Mouse (Mus musculus) olfactory bulb, adult 2 months (tissue): ENCODE results near the gene Abca12.

Experiments used
- CTCF ChIP-seq: fragments of 200-500 bp; IDR thresholded peaks from 2 replicates; pipeline ENCODE4 v1.5.1; 2012; ENCODE audit warnings: low read depth, mild to moderate bottlenecking, low read length, moderate library complexity; ENCODE audit not compliant: insufficient read depth
- POLR2A ChIP-seq: fragments of 200-500 bp; IDR thresholded peaks from 2 replicates; pipeline ENCODE4 v1.6.1; 2012; ENCODE audit warnings: mild to moderate bottlenecking, low read depth, low read length, moderate library complexity; ENCODE audit not compliant: insufficient read depth

DNA sequence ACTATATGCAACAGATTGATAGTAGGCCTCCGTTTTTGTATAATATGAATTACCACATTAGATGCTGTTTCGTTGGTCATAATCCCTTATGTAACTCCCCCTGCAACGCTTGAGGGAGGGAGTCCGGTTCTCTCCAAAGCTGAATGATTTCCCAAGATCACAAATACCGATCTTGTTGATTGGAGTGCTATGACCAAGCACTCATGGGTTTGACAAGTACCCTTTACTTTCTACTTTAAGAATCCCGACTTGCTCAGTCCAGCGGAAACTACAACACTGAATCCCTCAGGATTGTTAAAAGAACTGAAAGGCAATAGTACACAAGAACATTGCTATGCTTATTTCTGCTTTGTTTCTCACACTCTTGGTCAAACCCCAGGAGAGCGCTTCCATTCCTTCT, 28.1 kb downstream of the Abca12 start:
- no peak for TF ChIP-seq CTCF
- no peak for TF ChIP-seq POLR2A
